Mouse (Mus musculus) adrenal gland, postnatal 10 days (tissue): ENCODE measurements around the gene Hsph1. TPM values are rescaled to one million over a fixed set of nuclear protein-coding genes. Genes with fewer than 3 reads are reported as not detected.

Source experiments
- DNase-seq: peaks from one replicate; pipeline ENCODE4 v3.0.0; 2021; ENCODE audit warnings: mixed read lengths
- long read RNA-seq, 2 experiments: library from polyadenylated mRNA; stranded (forward); transcript quantifications; one replicate each; pipeline ENCODE4 v2.0.0; 2021
- total RNA-seq, 2 experiments: library from RNA; stranded (reverse); gene quantifications; 2 replicates each; pipeline ENCODE4 v1.2.3; 2021

Hsph1 gene
- total RNA-seq: 10 to 100 TPM; 30.1 to 35.3 TPM
- long read RNA-seq, experiment 1, transcript Hsph1-211 (18 exons, 3,802 nt): major isoform, 21 of 27 reads
- long read RNA-seq, experiment 1, partial matches to known transcripts: 2 of 27 reads
- long read RNA-seq, experiment 1, other reads (novel, unspliced or antisense): 4 of 27 reads
- long read RNA-seq, experiment 2, transcript Hsph1-211 (18 exons, 3,802 nt): major isoform, 19 of 22 reads
- long read RNA-seq, experiment 2, partial matches to known transcripts: 1 of 22 reads
- long read RNA-seq, experiment 2, other reads (novel, unspliced or antisense): 2 of 22 reads

DNA sequence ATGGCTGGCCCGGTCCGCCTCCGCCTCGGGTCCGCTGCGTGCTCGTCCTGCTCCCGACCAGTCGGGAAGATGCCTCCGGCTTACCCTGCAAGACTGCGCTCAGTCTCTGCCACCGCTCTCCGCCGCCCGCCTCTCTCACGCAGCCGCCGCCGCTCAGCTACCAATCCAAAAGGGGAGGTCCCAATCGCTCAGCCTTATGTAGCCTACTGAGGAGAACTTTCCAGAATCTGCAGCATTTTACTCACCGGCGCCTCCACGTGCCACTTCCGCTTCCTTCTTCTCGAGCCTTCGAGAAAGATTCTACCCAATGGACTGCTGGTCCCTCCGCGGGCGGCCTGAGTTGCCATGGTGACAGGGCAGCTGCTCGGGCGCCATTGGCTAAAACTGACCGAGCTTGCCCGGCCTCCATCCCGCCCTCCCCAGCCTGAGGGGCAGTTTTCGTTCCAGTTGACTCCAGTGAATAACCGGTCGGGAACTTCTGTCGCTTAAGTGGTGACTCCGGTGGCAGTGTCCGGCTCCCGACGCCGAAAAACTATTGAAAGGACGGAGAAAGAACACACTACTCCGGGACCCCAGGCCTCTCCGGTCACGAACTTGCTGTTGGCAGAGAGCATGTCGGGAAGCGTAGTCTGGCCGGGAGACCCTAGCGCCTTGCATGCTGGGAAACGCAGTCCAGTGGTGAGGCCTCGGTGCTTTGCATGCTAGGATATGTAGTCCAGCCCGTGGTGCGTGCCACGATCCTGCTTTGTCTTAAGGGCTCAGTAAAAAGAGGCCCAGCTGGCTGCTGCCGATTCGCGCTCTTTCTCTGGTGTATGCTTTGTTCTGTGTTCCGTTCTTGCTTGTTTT, at the start of gene Hsph1:
Gene Hsph1, minus strand, starts transcription at position 302 of the 846 bp plus-strand sequence.
- peak; percentile 97 for DNase-seq

DNA sequence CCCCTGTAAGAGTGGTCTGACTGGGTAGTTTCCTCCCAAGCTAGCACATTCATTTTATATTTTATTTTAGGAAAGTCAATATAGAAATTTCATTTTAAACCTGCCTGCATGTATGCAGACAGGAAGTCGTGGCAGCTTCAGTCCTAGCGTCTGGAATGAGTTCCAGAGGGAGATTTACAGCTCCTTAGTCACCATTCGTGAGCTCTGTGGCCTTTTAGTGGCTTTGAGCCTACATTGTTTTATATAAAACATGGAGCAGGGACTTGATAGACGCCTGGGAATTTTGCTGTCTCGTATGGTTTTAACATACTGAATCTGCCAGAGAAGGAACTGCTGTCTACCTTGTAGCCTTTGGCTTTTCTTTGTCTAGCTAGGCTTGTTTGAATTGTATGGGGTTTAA, 44.8 kb upstream of the Hsph1 start:
- DNase-seq: no peak

DNA sequence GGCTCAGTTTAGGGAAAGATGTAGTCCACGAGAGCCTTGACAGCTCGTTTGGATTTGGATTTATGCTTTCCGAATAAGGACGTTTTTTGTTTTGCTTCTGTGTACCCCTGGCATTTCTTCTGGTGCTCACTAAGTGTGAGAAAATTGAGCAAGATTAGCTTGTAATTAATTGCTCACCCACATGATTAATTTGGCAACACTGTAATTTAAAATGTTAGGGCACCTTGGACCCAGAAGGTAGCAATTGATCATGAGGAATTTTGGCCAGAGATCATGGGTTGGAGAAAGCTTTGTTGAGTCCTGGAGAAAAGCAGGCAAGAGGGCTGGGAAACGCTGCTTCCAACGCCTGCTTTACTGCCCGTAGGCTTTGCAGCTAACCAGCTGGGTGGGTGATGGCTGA, 43.7 kb upstream of the Hsph1 start:
- DNase-seq: no peak

- peak; percentile 51 for DNase-seq
Observed at GRCm38 (mm10) chr5:149679362-149679761, 43.2 kb upstream of the Hsph1 start.

DNA sequence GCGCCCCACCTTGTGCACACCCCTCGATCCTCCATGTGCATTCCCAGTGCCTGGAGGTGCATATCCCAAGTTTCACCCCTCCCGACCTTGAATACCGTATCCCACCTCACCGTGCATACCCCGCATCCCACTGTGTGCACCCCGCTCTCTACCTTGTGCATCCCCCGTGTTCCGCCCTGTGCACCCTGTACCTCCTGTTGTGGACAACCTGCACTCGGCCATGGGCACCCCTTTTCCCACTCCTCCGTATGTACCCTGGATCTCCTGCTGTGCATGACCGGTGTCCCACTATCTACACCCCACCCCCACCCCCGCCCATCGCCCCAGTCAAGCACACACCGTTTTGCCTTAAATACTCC, 42.8 kb upstream of the Hsph1 start:
- peak; percentile 18 for DNase-seq

DNA sequence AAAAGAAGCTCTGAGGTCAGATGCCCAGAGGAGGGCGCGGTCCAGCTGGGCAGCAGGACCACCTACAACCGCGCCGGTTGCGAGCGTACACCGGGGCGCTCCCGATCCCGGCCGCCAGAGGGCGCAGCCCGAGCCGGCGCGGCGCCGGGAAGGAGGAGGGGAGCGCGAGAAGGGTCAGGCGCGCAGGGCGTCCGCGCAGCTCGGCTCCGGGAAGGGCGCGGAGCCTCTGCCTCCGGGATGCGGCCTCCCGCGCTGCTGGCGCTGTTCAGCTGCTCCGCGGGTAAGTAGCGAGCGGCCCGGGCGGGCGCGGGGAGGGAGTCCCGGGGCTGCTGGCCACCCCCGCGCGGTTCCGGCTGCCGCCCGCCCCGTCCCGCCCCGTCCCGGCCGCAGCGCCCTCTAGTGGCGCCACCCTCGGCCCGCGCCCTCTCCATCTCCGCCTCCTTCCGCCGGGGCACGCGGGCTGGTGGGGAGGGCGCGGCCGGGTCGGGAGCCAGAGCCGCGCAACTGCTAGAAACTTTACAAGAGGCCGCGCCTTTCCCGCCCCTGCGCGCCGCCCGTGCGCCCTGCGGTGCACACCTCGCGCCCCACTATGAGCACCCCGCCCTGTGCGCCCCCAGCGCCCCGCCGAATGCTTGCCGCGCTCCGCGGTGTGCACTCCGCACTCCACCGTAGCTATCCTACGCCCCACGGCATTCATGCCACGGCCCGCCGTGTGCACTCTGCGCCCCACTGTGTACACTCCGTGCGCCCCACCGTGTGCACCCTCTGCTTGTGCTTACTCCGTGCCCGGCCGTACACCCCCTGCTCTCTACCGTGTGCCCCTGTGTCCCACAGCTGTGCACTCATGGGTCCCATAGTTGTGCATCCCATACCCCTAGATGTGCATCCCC, 42.2 kb upstream of the Hsph1 start, which contains the start of gene B3glct:
Gene B3glct, plus strand, starts transcription at position 131 of the 890 bp plus-strand sequence.
- DNase-seq: peak; percentile 93

DNA sequence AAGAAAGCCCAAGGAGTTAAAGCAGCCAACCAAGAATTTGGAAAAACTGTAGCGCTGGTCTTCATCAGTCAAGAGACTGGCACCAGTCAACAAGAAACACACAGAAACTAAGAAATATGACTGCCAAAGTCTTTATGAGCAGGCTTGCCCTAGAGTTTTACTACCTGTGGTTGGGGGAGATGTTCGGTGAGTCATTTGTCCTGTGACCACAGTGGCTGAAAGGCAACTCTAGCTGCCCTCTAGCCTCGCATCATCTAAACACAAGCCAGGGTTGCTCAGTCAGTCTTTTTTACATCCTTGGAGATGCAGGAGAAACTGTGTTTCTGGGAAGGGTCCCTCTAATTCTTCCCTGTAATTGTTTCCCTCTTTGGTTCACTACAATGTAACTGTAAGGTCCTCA, 41.0 kb upstream of the Hsph1 start:
- DNase-seq: no peak

DNA sequence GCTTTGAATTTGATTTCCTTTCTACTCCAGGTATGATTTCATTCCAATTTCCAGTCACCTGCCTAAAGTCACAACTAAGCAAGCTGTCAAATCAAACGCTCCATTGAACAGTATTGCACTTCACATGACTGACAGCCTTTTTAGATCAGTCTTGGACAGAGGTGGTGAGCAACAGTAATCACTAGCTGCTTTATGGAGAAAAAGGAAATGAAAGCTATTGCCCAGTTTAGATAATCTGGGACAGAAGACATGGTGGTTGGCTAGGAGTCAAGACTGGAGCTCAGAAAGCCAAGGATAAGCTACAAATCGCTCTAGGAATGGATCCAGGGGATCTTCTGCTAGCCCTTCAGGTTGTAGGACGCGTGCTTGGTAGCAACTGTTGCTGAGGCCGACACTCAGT, 27.2 kb upstream of the Hsph1 start:
- no peak for DNase-seq

DNA sequence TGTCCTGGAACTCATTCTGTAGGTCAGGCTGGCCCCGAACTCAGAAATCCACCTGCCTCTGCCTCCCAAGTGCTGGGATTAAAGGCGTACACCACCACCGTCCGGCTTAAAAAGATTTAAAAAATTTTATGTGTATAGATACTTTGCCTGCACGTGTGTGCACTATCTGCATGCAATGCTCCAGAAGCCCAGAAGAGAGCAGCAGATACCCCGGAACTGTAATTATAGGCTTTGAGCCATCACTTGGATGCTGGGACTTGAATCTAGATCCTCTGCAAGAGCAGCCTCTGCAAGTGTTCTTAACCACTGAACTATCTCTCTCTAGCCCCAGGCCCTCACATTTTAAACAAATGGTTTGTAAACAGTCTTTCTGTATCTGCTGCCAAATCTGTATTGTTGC, 26.8 kb upstream of the Hsph1 start:
- no peak for DNase-seq

DNA sequence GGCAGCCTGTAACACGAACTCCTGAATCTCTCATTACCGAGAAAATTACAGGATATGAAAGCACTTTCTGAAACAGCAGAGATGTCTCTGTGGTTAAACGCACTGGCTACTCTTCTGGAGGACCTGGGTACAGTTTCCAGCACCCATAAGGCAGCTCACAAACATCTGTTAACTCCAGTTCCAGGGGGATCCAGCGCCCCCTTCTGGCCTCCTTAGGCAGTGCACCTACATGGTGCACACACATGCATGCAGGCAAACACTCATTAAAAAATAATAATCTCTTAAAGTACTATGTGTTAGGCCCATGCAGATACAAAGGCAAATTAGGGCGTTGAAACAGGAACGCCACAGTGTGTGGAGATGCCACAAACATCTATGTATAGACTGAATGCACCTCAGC, 25.3 kb upstream of the Hsph1 start:
- DNase-seq: no peak

DNA sequence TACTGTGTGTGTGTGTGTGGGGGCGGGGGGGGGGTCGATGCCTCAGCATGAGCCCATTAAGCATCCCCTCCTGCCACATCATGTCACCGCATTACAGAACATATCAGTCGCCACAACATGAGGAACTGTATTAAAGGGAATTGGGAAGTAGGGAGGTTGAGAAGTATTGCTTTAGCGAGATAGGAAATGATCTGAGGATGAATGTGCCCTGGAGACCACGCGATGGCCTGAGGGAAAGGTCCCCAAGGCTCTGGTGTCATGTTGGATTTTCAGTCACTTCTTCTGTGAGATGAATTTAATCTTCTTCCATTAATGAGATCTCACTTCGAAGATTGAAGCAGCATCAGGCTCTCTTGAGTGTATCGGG, 23.2 kb upstream of the Hsph1 start:
- DNase-seq: no peak

DNA sequence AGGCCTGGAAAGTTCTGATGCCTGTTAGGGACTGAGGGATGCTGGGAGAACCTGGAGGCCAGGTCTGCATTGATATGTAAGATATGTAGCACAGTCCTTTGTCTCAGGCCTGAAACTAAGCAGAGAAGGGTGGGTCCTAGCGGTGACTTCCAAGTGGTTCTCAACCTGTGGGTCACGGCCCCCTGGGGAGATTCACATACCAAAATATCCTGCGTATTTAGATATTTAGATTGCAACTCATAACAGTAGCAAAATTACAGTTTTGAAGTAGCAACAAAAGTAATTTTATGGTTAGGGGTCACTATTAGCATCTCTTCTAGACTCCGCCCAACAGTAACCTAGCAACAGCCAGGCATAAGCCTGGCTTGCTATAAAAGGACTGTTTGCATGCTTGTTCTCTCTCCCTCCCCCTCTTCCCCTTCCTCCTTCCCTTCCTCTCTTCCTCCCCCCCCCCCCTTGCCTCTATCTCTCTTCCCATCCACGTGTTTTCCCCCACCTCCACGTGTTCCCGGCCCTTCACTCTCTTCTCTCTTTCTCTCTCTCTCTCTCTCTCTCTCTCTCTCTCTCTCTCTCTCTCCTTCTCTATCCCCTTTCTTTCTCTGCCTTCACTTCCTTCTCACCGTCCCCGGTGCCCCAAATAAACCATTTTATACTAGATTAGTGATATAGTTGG, 22.7 kb upstream of the Hsph1 start:
- DNase-seq: no peak

DNA sequence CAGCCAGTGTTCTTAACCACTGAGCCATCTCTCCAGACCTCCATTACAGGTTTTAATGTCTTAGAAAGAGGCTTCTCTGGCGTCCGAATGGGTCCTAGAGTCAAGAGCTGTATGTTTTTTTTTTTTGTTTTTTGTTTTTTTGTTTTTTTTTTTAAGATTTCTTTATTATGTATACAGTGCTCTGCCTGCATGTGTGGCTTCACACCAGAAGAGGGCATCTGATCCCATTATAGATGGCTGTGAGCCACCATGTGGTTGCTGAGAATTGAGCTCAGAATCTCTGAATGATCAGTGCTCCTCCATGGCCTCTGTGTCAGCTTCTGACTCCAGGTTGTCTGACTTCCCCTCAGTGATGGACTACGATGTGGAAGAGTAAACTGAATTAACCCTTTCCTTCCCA, 21.8 kb upstream of the Hsph1 start:
- DNase-seq: no peak

DNA sequence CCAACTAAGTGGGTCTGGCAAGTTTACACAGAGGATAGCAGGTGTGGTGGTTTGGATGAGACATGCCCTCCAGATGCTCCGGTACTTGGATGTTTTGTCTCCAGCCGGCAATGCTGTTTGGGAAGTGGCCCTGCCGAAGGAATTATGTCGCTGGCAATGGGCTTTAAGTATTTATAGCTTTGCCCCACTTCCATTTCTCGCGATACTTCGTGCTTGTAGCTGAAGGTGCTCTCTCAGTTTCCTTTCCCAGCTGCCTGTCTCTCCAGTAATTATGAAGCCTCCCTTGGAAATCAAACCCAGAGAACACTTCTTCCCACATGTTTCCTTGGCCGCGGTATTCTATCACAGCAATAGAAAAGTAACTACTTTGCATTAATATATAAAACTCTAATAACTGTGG, 19.5 kb upstream of the Hsph1 start:
- no peak for DNase-seq

GRCm38 (mm10) chr5:149650179-149650553, 14.0 kb upstream of the Hsph1 start:
- no peak for DNase-seq

DNA sequence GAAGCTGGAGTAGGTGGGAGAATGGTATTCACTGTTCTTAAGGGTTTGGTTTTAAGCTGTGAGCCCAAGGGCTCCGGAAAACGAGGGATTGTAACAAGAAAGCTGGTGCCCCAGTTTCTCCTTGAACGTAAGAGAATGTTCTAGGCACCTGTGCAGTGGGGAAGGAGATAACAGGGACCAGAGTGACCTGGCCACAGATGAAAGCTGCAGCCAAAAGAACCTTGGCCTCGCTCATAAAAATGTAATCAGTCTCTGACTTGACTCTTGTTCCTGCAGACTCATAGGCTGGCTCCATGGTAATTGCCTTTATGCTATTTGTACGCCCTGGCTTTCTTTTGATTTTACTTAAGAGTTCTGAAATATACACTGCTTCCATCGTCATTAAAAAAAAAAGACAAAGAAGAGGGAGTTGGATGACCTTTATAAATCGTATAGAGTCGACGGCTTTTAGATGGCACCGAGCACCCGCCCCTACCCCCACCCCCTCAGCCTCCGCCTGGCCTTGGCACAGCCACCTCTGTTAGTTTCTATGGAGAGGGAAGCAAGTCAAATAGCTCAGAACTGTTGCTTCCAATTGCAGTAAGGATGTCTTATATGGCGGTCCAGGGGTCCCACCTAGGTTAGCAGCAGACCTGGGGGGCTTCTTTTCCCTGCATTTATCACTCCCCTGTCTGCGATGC, 13.5 kb upstream of the Hsph1 start:
- peak; percentile 24 for DNase-seq

- DNase-seq: no peak
Observed at GRCm38 (mm10) chr5:149648895-149649406, 12.8 kb upstream of the Hsph1 start.

DNA sequence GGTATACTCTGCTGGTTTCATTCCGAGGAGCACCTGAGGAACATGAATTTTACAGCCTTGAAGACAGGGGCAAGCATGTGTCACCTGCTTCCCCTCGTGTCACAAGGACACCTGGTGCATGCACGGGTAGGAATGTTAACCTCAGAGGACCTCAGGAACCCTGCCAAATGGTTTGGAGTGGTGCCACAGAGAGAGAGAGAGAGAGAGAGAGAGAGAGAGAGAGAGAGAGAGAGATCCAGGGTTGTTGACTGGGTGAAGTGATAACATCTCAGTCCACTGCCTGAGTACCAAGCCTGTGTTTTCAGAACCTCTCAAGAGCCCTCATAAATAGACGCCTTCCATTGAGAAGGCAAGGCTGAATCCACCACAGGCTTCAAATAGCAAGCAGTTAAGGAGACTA, 12.0 kb upstream of the Hsph1 start:
- peak; percentile 19 for DNase-seq

DNA sequence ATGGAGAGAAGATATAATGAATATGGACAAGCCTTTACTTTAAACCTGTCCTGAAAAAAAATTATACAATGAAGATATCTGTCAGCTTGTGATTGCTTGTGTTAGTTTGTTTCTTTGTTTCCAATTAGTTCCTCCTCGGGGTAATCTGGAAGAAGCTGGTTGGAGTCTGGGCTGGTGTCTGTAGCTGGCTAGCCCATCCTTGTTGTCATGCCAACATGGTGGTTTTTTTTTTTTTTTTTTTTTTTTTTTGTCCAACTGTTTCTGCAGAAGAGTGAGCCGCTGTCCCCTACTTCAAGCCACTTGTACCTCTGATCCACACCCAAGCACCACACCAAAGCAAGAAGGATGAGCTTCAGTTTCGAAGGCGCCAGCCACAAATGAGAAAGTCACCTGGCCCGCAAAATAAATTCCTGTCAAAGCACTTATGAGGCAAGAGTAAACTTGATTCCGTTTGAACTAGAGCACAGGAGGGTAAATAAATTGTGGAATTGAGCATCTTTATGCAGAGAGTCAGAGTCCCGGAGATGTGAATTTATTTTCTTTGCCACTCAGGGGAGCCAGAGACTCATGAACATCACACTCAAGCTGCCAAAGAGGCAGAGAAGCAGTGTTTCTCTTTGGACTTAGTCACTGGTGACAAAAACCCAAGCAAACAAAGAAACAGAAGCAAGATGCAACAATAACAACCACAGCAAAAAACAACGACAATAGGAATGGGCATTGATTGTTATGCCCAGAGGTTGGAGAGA, 11.4 kb upstream of the Hsph1 start:
- DNase-seq: no peak

DNA sequence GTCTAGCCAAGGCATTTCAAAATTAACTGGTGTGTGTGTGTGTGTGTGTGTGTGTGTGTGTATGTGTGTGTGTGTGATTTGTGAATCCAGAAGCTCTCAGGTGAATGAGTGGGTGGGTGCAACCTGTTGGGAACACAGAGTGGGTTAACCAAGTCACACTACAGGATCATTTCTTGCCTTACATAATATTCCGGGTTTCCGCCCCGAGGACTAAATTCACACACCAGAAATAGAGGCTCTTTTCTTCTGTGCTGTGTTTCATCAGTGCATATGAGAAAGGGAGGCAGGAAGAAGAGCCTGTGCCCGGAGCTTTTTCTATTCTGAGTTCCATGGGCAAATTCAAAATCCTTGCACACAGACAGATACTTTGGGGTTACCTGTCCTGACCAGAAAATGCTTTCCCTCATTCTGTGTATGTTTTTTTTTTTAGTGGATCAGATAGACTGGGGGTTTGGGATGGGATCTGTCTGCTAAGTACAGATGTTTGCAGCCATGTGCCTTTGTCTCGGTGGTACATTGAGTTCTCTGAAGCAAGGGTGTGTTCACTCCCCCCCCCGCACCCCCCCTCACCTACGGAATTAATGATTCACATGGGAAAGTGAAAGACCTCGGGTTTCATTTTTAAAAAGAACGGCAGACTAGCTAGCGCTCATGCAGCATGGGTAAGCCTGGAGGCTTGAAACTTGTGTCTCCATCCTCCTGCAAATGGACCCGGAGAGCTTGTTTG, 6.8 kb upstream of the Hsph1 start:
- no peak for DNase-seq
